Mouse (Mus musculus): Measurements from ENCODE around the gene Sass6.
"Not testable (repeated sequence)": the region's sequence is repeated elsewhere in the genome, so short reads cannot be mapped to it uniquely, and the experiment has no call there.

Gene Sass6

DNA sequence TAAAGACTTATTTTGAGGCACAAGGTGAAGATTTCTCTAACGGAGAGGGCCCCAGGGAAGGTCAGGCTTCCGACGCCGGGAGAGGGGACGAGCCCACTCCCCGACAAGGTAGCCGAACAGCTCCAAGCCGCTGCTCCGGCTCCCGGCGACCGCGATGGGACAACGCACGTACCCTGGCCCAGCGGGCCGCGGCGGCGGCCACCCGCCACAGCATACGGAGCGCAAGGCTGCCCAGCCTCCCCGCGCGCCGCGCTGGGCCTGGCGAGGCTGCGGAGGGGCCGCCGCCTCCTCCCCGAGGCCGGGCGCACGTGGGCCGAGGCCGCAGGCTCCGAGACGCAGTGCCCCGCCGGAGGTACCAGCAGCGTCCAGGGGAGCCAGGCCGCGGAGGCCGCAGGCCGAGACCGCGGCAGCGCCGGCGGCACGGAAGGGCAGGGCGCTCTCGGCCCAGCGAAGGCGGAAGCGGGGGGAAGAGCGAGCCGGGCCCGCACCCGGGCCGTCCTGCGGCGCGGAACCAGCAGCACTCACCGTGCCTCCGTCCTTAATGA is 67.2 kb downstream of the Sass6 start:
- no peak for DNase-seq (ENCODE audit: extremely low read depth, low read depth, low spot score)

DNA sequence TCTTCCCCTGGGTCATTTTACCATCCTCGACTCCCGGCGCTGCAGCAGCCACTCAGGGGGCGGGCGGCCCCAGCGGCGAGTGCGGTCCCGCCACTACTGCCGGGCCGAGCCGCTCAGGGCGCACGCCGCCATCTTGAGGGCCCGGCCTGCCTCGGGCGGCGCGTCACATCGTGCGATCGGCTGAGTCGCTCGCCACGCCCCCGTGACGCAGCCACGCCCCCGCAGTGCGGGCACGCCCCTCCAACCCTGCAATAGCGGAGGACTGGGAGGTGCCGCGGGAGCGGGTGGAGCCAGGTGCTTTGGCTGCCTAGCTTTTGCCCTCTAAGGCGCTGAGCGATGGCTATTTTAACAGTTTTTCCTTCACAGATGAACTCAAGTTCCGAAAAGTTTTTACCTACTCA is 67.7 kb downstream of the Sass6 start, which contains the start of gene Mfsd14a:
Gene Mfsd14a (minus strand): TSS at position 215 of the 401 bp plus-strand sequence.
- DNase-seq (ENCODE audit: extremely low read depth, low read depth, low spot score) = peak; percentile 23

DNA sequence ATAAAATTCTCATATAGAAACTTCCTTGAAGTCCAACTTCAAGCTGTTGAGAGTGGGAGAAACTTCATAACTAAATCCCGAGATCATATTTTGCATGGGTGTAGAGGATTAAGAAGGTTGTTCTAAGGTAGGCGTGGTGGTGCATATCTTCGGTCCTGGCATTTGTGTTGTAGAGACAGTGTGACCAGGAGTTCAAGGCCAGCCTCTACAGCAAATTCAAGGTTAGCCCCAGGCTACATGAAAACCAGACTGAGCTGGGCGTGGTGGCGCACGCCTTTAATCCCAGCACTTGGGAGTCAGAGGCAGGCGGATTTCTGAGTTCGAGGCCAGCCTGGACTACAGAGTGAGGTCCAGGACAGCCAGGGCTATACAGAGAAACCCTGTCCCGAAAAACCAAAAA is 69.5 kb downstream of the Sass6 start:
- DNase-seq (ENCODE audit: extremely low read depth, low read depth, low spot score) = not testable (repeated sequence)

Measured in fat pad, adult 2 months (tissue).